Mouse (Mus musculus) hindbrain, embryonic 16.5 days (tissue): Measurements from ENCODE around the gene Hrh2. TPM values are rescaled to one million over a fixed set of nuclear protein-coding genes. Genes with fewer than 3 reads are reported as not detected.

Experiments
- ATAC-seq: fragments of 200-750 bp; cut with Nextera tagmentation; 2 replicates; pipeline ENCODE4 v1.8.0; 2017; ENCODE audit warnings: moderate TSS enrichment, moderate library complexity
- H3K27ac ChIP-seq: fragments of 300-500 bp; sonication (generic); 2 replicates; pipeline ENCODE4 v1.5.1; 2014; ENCODE audit warnings: low read depth, mild to moderate bottlenecking, control low read depth, low read length, moderate library complexity
- H3K27me3 ChIP-seq: fragments of 300-500 bp; sonication (generic); replicated peaks from 2 replicates; pipeline ENCODE4 v1.6.1; 2014; ENCODE audit warnings: low read length; ENCODE audit not compliant: control insufficient read depth, insufficient read depth
- H3K36me3 ChIP-seq: fragments of 300-500 bp; sonication (generic); 2 replicates; pipeline ENCODE4 v1.6.1; 2014; ENCODE audit warnings: mild to moderate bottlenecking, low read length, moderate library complexity, mixed read lengths; ENCODE audit not compliant: control insufficient read depth, insufficient read depth
- H3K4me1 ChIP-seq: fragments of 300-500 bp; sonication (generic); 2 replicates; pipeline ENCODE4 v1.6.1; 2014; ENCODE audit warnings: low read depth, low read length; ENCODE audit not compliant: control insufficient read depth, insufficient read depth
- H3K4me2 ChIP-seq: fragments of 300-500 bp; sonication (generic); 2 replicates; pipeline ENCODE4 v1.6.1; 2014; ENCODE audit warnings: mild to moderate bottlenecking, low read length, control low read depth, moderate library complexity
- H3K4me3 ChIP-seq: fragments of 300-500 bp; sonication (generic); 2 replicates; pipeline ENCODE4 v1.5.1; 2014; ENCODE audit warnings: mild to moderate bottlenecking, low read length, control low read depth, moderate library complexity
- H3K9ac ChIP-seq: fragments of 300-500 bp; sonication (generic); 2 replicates; pipeline ENCODE4 v1.6.1; 2014; ENCODE audit warnings: low read depth, mild to moderate bottlenecking, control low read depth, low read length, moderate library complexity
- H3K9me3 ChIP-seq: fragments of 300-500 bp; sonication (generic); 2 replicates; pipeline ENCODE4 v1.6.1; 2014; ENCODE audit warnings: mild to moderate bottlenecking, low read length, moderate library complexity; ENCODE audit not compliant: control insufficient read depth
- WGBS: fragments of 180-500 bp; shearing (Covaris S2); extraction: QIAGEN DNeasy Blood & Tissue Kit; methylation state at CpG from one replicate; pipeline ENCODE4 v1.1.7; 2014; 5-methylcytosine and 5-hydroxymethylcytosine counted together
- polyA plus RNA-seq: library from polyadenylated mRNA; unstranded; fragments of >200 nt; fragmentation: Nextera tagmentation; extraction: Ambion mirVana; gene quantifications from 2 replicates; pipeline ENCODE4 v1.2.1, GENCODE M21; 2015

The Hrh2 gene
- polyA plus RNA-seq, 1 experiment from 2014 or later, result 1.1 TPM

DNA sequence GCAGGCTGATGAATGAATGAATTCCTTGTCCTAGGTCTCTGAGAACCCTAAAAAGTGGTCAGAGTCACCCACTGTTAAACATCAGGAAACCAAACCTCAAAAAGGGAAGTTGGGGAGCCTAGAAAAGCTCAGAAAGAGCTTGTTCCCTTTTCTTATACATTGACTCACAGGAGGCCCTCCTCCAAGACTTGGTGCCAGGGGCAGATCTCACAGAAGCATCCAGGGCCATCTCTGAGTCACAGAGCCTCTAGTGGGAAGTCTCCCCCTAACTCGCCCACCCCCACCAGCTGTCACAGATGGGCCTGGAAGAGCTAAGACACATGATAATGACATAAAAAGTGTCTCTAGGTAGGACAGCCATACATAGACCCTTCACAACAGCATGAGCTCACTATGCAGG is 26.4 kb downstream of the Hrh2 start:
- ATAC-seq, result no peak
- Histone ChIP-seq H3K36me3 (no peaks in the 10 kb centered on the region), H3K27ac (no peak overlapping the region), H3K9ac (no peak overlapping the region), H3K4me1 (peaks cover 4% of the 10 kb centered on the region; the same call in 1 of the 2 replicates), H3K27me3 (no peaks in the 10 kb centered on the region), H3K9me3 (no peaks in the 10 kb centered on the region), H3K4me3 (no peak overlapping the region), H3K4me2 (no peak overlapping the region)
- WGBS, result 88% methylated on average over 1 of the region's 1 CpGs

DNA sequence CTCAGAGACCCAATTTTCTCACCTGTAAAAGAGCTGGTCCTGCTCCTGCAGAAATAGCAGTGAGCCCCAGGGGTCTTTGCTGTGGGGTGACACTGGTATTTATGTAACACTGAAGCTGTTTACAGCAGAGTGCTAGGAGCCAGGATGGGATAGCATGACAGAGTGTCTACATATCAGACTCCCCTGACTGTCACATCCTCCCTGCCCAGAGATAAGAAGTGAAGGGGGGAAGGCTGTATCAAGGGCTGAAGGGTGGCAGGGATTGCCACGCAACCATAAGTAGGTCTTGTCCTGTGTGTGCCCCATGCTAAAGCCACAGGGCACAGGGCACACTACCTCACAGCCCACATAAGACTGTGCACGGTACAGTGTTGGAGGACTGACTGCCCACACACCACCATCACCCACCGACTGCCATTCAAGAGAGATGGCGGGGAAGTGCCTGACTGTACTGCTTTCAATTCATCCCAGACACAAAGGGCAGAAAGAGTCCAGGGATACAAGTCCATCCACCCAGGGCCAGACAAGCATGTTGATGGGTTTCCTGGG is 29.8 kb downstream of the Hrh2 start:
- no peaks in the 10 kb centered on the region for H3K27me3 ChIP-seq
- no peak overlapping the region for H3K4me3 ChIP-seq
- H3K36me3 ChIP-seq, result no peaks in the 10 kb centered on the region
- ATAC-seq, result peak; percentile 37; the same call in 1 of the 2 replicates
- H3K27ac ChIP-seq, result no peak overlapping the region
- 52% methylated on average over 4 of the region's 4 CpGs for WGBS
- H3K9ac ChIP-seq, result no peak overlapping the region
- H3K4me2 ChIP-seq, result no peak overlapping the region
- H3K4me1 ChIP-seq, result peaks cover 4% of the 10 kb centered on the region; the same call in 1 of the 2 replicates
- no peaks in the 10 kb centered on the region for H3K9me3 ChIP-seq

DNA sequence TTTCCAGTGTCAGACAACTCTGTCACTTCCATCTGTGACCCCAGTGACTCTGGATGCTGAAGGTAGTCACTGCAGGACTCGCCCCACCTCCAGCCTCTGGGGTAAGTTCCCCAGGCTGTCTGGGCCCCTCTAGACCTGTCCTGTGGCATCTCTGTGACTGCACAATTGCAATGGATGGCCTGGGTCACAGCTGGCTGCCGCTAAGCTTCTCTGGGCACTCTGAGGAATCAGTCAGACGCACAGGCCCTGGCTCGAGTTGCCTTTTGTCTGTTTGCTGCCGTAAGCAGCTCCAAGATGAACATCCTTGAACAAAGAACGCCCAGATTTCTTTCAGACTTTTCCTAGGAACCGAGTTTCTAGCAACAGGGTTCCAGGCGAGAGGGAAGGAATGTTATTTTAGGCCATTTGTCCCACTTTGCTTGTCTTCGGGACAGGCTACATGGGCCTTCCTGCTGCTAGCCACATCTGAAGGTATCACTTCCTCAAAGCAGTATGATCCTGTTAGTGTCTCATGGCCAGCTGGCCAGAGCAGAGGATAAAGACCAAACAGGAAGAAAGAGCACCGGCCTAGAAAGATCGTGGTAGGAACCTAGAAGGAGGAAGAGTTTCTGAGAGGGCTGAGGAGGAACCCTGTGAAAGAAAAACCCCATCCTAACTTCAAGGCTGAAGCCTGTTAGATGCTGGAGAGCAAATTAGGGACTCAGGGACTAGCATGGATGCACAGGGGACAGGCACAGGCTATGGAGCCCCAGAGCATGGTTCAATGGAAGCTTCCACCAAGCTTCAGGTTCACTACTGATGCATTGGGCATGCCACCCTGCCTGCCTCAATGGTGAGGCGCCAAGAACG is 31.2 kb downstream of the Hrh2 start:
- Histone ChIP-seq H3K9me3 (no peaks in the 10 kb centered on the region), H3K27ac (no peak overlapping the region), H3K36me3 (no peaks in the 10 kb centered on the region), H3K27me3 (no peaks in the 10 kb centered on the region), H3K9ac (no peak overlapping the region), H3K4me2 (no peak overlapping the region), H3K4me3 (no peak overlapping the region), H3K4me1 (peaks cover 4% of the 10 kb centered on the region; the same call in 1 of the 2 replicates)
- no peak for ATAC-seq
- 47% methylated on average over 13 of the region's 13 CpGs for WGBS

DNA sequence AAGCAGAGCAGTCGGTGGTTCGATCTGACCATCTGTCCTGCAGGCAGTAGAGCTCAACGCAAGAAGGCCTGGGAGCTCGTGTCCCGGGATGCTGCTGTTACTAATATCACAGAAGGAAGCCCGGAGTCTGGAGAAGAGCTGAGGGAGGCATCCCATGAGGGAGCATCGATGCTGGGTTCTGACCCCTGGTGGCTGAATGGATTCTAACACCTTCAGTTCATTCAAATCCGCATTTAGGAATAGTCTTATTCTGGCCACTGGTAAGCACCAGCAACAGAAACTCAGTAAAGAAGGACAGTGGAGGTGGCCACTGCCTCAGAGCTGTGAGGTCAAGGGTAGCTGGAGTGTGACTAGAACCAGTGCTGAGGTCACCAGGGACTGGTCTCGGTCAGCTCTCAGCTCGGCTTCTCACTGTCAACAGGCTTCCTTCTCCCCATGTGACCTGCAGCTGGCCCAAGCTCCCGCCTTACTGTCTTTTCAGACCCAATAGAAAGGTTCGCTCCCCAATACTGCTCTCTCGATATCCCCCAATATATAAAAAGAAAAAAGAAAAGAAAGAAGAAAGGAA is 36.1 kb downstream of the Hrh2 start:
- Histone ChIP-seq H3K4me3 (no peak overlapping the region), H3K4me1 (no peaks in the 10 kb centered on the region), H3K9me3 (no peaks in the 10 kb centered on the region), H3K4me2 (no peak overlapping the region), H3K36me3 (no peaks in the 10 kb centered on the region), H3K27me3 (no peaks in the 10 kb centered on the region), H3K27ac (no peak overlapping the region), H3K9ac (no peak overlapping the region)
- peak; percentile 65; the same call in 1 of the 2 replicates for ATAC-seq
- 24% methylated on average over 13 of the region's 13 CpGs for WGBS

GRCm38 (mm10) chr13:54230081-54230480 is 38.2 kb downstream of the Hrh2 start:
- ATAC-seq, result no peak
- 88% methylated on average over 6 of the region's 6 CpGs for WGBS
- Histone ChIP-seq H3K9me3 (no peaks in the 10 kb centered on the region), H3K4me1 (no peaks in the 10 kb centered on the region), H3K4me2 (no peak overlapping the region), H3K27ac (no peak overlapping the region), H3K4me3 (no peak overlapping the region), H3K27me3 (no peaks in the 10 kb centered on the region), H3K9ac (no peak overlapping the region), H3K36me3 (no peaks in the 10 kb centered on the region)

DNA sequence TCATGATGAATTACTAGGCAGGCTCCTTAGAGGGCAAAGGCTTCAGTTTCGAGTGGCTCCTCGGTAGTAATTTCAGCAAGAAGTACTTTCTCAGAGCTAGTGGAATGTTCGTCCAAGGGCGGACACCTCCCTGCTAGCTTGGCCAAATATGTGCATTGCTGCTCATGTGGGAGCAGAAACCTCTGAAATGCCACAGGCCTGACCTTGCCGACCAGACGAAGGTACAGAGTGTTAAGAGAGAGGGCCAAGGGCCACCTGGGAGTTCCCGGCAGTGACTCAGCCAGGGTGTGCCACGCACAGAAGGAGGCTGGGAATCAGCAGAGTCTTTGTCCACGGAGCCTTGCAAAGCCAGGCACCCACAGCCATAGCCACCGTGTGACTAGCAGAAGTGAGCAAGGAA is 39.9 kb downstream of the Hrh2 start:
- Histone ChIP-seq H3K36me3 (no peaks in the 10 kb centered on the region), H3K4me1 (no peaks in the 10 kb centered on the region), H3K27me3 (no peaks in the 10 kb centered on the region), H3K9ac (no peak overlapping the region), H3K4me3 (no peak overlapping the region), H3K27ac (no peak overlapping the region), H3K9me3 (no peaks in the 10 kb centered on the region), H3K4me2 (no peak overlapping the region)
- 83% methylated on average over 10 of the region's 10 CpGs for WGBS
- no peak for ATAC-seq

DNA sequence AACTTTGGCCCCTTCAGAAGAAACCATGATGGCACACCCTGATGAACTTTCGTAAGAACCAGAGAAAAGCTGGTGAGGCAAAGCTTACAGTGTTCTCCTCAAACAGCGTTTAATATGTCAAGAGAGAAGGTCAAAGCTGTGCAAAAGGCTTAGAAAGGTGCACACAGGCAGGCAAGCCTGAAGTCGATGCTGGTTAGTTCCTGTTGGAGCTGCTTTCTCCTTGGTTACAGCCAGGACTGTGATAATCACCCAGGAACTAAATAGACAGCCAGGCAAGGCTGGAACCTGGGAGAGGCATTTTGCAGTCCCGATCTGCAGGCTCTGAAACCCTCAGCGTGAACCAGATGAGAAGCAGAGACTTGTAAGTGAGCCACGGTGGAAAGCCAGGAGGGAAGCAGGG is 45.6 kb downstream of the Hrh2 start:
- Histone ChIP-seq H3K4me1 (no peaks in the 10 kb centered on the region), H3K9me3 (no peaks in the 10 kb centered on the region), H3K9ac (no peak overlapping the region), H3K27ac (no peak overlapping the region), H3K4me2 (no peak overlapping the region), H3K36me3 (no peaks in the 10 kb centered on the region), H3K4me3 (no peak overlapping the region), H3K27me3 (no peaks in the 10 kb centered on the region)
- 77% methylated on average over 6 of the region's 6 CpGs for WGBS
- no peak for ATAC-seq

- ATAC-seq, result peak; percentile 40; the same call in 1 of the 2 replicates
- Histone ChIP-seq H3K9ac (no peak overlapping the region), H3K27me3 (no peaks in the 10 kb centered on the region), H3K36me3 (no peaks in the 10 kb centered on the region), H3K4me3 (no peak overlapping the region), H3K9me3 (no peaks in the 10 kb centered on the region), H3K27ac (no peak overlapping the region), H3K4me2 (no peak overlapping the region), H3K4me1 (no peaks in the 10 kb centered on the region)
- 50% methylated on average over 14 of the region's 14 CpGs for WGBS
These were observed 46.8 kb downstream of the Hrh2 start for GRCm38 (mm10) chr13:54238585-54239323.

DNA sequence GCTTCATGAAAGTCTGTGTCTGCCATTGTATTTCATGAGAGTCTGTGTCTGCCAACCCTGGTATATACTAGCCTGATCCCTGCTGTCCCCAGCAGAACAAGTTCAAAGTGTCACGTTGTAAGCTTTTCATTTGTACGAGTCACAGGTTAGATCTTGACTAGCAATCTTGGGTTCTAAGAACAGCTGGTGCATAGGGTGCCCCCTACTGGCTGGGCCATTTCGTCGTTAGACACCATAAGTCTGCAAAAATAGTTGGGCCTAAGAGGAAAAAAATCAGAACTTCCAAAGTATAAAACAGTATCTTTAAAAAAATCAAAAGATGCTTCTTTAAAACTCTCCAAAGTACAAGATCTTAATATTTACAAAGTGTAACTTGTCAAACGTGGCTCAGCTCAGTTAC is 50.5 kb downstream of the Hrh2 start:
- 69% methylated on average over 5 of the region's 5 CpGs for WGBS

More for the DNA sequence above, 50.5 kb downstream of the Hrh2 start:
- H3K4me2 ChIP-seq, result no peak overlapping the region
- H3K27ac ChIP-seq, result no peak overlapping the region
- ATAC-seq, result no peak
- H3K4me3 ChIP-seq, result no peak overlapping the region
- no peaks in the 10 kb centered on the region for H3K4me1 ChIP-seq
- no peaks in the 10 kb centered on the region for H3K36me3 ChIP-seq
- H3K27me3 ChIP-seq, result no peaks in the 10 kb centered on the region
- H3K9ac ChIP-seq, result no peak overlapping the region
- no peaks in the 10 kb centered on the region for H3K9me3 ChIP-seq
